Mouse (Mus musculus): ENCODE data around the gene Olfr629.
"Not testable (repeated sequence)": the region's sequence is repeated elsewhere in the genome, so short reads cannot be mapped to it uniquely, and the experiment has no call there.

GRCm38 (mm10) chr7:103716398-103716797, 28.3 kb downstream of the Olfr629 start:
- not testable (repeated sequence) for TF ChIP-seq CTCF (IDR thresholded peaks at IDR 0.05; ENCODE audit: low read depth, low read length); POLR2A (IDR thresholded peaks at IDR 0.05; ENCODE audit: extremely low read depth, insufficient read depth, low read length)
